Mouse (Mus musculus) intestine, postnatal 0 days (tissue): ENCODE data around the gene Klhl20. TPM values are rescaled to one million over a fixed set of nuclear protein-coding genes. Genes with fewer than 3 reads are reported as not detected.

Experiments used
- ATAC-seq: fragments of 200-750 bp; cut with Nextera tagmentation; 2 replicates; pipeline ENCODE4 v1.8.0; 2017; ENCODE audit warnings: mild to moderate bottlenecking, moderate TSS enrichment, moderate library complexity
- H3K27ac ChIP-seq: fragments of 300-500 bp; sonication (generic); 2 replicates; pipeline ENCODE4 v1.5.1; 2014; ENCODE audit warnings: mild to moderate bottlenecking, low read depth, low read length, moderate library complexity
- H3K27me3 ChIP-seq: fragments of 300-500 bp; sonication (generic); replicated peaks from 2 replicates; pipeline ENCODE4 v1.6.1; 2014; ENCODE audit warnings: low read length, mixed read lengths; ENCODE audit not compliant: control insufficient read depth, insufficient read depth
- H3K36me3 ChIP-seq: fragments of 300-500 bp; sonication (generic); 2 replicates; pipeline ENCODE4 v1.6.1; 2014; ENCODE audit warnings: mild to moderate bottlenecking, moderate library complexity; ENCODE audit not compliant: control insufficient read depth, insufficient read depth
- H3K4me1 ChIP-seq: fragments of 300-500 bp; sonication (generic); replicated peaks from 2 replicates; pipeline ENCODE4 v1.6.1; 2014; ENCODE audit warnings: antibody characterized with exemption, low read length, mixed read lengths; ENCODE audit not compliant: control insufficient read depth, insufficient read depth
- H3K4me2 ChIP-seq: fragments of 300-500 bp; sonication (generic); replicated peaks from 2 replicates; pipeline ENCODE4 v1.6.1; 2014; ENCODE audit warnings: low read depth, mild to moderate bottlenecking, moderate library complexity
- H3K4me3 ChIP-seq: fragments of 300-500 bp; sonication (generic); 2 replicates; pipeline ENCODE4 v1.5.1; 2014; ENCODE audit warnings: low read depth, low read length
- H3K9ac ChIP-seq: fragments of 300-500 bp; sonication (generic); 2 replicates; pipeline ENCODE4 v1.6.1; 2014; ENCODE audit warnings: mild to moderate bottlenecking, low read depth, low read length
- H3K9me3 ChIP-seq: fragments of 300-500 bp; sonication (generic); 2 replicates; pipeline ENCODE4 v1.6.1; 2016; ENCODE audit warnings: mixed run types; ENCODE audit not compliant: control insufficient read depth
- CTCF ChIP-seq: sonication (generic); IDR thresholded peaks from 2 replicates; pipeline ENCODE4 v1.5.1; 2016; ENCODE audit warnings: low read depth, mild to moderate bottlenecking, control low read depth, antibody characterized with exemption, moderate library complexity
- WGBS: fragments of 180-500 bp; shearing (Covaris S2); extraction: QIAGEN DNeasy Blood & Tissue Kit; methylation state at CpG from one replicate; pipeline ENCODE4 v1.1.7; 2014; 5-methylcytosine and 5-hydroxymethylcytosine counted together
- polyA plus RNA-seq: library from polyadenylated mRNA; unstranded; fragments of >200 nt; fragmentation: Nextera tagmentation; extraction: Ambion mirVana; gene quantifications from 2 replicates; pipeline ENCODE4 v1.2.1, GENCODE M21; 2015

Klhl20 gene
- 5.2 and 5.6 TPM in 2 replicates for polyA plus RNA-seq

DNA sequence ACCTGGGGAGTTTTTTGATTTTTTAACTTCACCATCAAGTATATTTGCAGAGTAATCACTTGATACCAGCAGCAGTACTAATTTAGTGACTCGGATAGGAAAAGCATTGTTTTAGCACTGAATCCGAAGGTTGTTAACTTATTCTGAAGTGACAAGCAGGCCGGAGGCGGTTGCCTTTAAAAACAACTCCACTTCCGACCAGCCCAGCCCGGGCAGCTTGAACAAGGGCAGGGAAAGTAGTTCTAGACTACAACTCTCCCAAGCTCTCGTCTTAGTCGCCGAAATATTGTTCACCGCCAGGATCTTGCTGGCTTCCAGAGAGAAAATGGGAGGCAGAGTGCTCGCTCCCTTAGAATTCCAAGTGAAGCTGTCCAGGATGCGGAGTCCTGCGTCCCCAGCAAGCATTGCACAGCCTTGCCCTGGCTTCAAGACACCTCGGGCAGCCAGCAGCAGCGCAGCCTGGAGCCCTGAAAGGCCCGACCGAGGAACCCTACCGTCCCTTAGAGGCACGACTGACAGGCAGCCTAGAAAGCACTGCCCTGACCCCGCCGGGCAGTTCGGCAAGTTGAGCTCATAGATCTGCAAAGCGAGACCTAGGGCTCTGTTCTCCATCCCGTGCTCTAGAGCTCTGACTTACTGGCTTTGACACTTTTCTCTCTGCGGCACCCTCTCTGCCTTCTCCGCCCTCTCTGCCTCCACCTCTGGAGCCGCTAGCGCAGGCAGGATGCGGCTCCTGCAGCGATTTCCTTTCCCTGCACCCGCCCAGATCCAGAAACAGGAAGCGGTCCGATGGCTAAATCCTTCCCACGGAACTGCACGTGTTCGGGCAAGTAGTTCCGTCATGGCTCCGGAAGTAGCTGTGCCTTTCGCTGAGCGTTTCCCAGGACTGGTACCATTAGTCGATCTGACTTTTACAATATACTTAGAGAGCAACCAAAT is at the start of gene Klhl20:
TSS of gene Klhl20 (minus strand) at position 786 of the 939 bp plus-strand sequence.
- Histone ChIP-seq H3K9ac (peak within 1 kb of the TSS; percentile 77), H3K4me2 (peak within 1 kb of the TSS; percentile 85), H3K9me3 (no peaks in the 10 kb centered on the region), H3K27ac (peak within 1 kb of the TSS; percentile 91), H3K4me3 (peak within 1 kb of the TSS; percentile 71), H3K36me3 (0 out of 2 replicates have a peak, but pooled peaks cover 3% of the 10 kb centered on the region), H3K27me3 (no peaks in the 10 kb centered on the region), H3K4me1 (no peaks in the 10 kb centered on the region)
- under 1% methylated on average over 41 of the region's 41 CpGs for WGBS
- TF ChIP-seq CTCF, result peak; percentile 35
- ATAC-seq, result peak; percentile 95

GRCm38 (mm10) chr1:161180674-161181073 is 49.4 kb upstream of the Klhl20 start:
- H3K4me1 ChIP-seq, result no peaks in the 10 kb centered on the region
- no peak overlapping the region for H3K4me3 ChIP-seq
- 49% methylated on average over 8 of the region's 8 CpGs for WGBS
- no peak overlapping the region for H3K27ac ChIP-seq
- no peak overlapping the region for H3K4me2 ChIP-seq
- H3K27me3 ChIP-seq, result no peaks in the 10 kb centered on the region
- peak; percentile 81 for TF ChIP-seq CTCF
- no peaks in the 10 kb centered on the region for H3K36me3 ChIP-seq
- no peak overlapping the region for H3K9ac ChIP-seq
- no peaks in the 10 kb centered on the region for H3K9me3 ChIP-seq
- no peak for ATAC-seq

DNA sequence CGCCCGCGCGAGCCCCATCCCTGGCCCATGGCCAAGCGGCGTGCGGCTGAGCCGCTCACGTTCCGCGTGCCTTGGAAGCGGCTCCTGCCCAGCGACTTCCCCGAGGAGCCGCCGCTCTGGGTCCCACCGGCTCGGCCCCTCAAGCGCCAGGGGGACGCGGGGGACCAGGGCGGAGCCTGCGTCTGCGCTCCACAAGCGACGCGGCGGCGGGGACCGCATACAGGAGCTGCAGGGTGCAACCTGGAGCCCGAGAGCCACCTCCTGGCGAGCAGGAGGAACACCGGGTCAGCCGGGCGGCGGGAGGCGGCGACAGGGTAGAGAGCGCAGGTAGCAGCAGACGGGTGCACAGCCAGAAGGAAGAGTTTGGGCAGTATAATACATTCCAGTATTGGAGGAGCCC is 39.3 kb upstream of the Klhl20 start:
- peak; percentile 80 for ATAC-seq
- Histone ChIP-seq H3K36me3 (no peaks in the 10 kb centered on the region), H3K27ac (no peak overlapping the region), H3K27me3 (peaks cover 8% of the 10 kb centered on the region), H3K4me3 (peak overlapping the region; percentile 49), H3K9ac (0 out of 2 replicates have a peak overlapping the region, but pooled peaks have one; percentile 14), H3K9me3 (no peaks in the 10 kb centered on the region), H3K4me2 (peak overlapping the region; percentile 75), H3K4me1 (no peaks in the 10 kb centered on the region)
- WGBS, result 2% methylated on average over 40 of the region's 40 CpGs
- TF ChIP-seq CTCF, result peak; percentile 87

GRCm38 (mm10) chr1:161160266-161160665 is 29.0 kb upstream of the Klhl20 start:
- no peak for ATAC-seq
- Histone ChIP-seq H3K27ac (no peak overlapping the region), H3K4me2 (no peak overlapping the region), H3K4me1 (no peaks in the 10 kb centered on the region), H3K4me3 (no peak overlapping the region), H3K9me3 (no peaks in the 10 kb centered on the region), H3K9ac (no peak overlapping the region), H3K36me3 (no peaks in the 10 kb centered on the region), H3K27me3 (no peaks in the 10 kb centered on the region)
- WGBS, result 59% methylated on average over 4 of the region's 4 CpGs
- no peak for TF ChIP-seq CTCF

GRCm38 (mm10) chr1:161159214-161159613 is 27.9 kb upstream of the Klhl20 start, which contains the start of gene Tex50:
Gene Tex50 (minus strand): TSS chr1:161159314.
- no peak within 1 kb of the TSS for H3K27ac ChIP-seq
- 76% methylated on average over 3 of the region's 3 CpGs for WGBS
- no peaks in the 10 kb centered on the region for H3K36me3 ChIP-seq
- TF ChIP-seq CTCF, result no peak
- no peaks in the 10 kb centered on the region for H3K9me3 ChIP-seq
- no peaks in the 10 kb centered on the region for H3K27me3 ChIP-seq
- H3K4me3 ChIP-seq, result no peak within 1 kb of the TSS
- H3K4me1 ChIP-seq, result no peaks in the 10 kb centered on the region
- no peak within 1 kb of the TSS for H3K9ac ChIP-seq
- ATAC-seq, result no peak
- no peak within 1 kb of the TSS for H3K4me2 ChIP-seq

DNA sequence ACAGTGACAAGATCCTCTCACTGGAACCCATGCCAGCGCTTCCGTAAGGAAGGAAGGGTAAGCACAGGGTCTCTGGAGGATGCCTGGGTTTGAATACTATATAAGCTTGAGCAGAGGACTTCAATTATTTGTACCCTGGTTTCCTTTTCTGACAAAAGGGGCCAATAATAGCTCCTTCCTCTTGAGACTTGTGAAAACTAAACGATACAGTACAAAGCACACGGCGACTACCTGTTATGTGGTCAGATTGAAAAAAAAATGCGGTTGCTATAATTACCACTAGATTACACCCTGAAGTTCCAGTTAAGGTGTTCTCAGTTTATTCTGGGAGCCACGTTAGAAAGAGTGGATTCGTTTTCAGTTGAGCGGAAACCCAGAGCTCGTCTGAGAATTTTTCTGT is 25.2 kb upstream of the Klhl20 start:
- Histone ChIP-seq H3K4me1 (no peaks in the 10 kb centered on the region), H3K27me3 (no peaks in the 10 kb centered on the region)

More for the DNA sequence above, 25.2 kb upstream of the Klhl20 start:
- no peak overlapping the region for H3K4me3 ChIP-seq
- no peaks in the 10 kb centered on the region for H3K36me3 ChIP-seq
- 85% methylated on average over 10 of the region's 10 CpGs for WGBS
- H3K9ac ChIP-seq, result no peak overlapping the region
- no peak overlapping the region for H3K4me2 ChIP-seq
- no peaks in the 10 kb centered on the region for H3K9me3 ChIP-seq
- no peak for ATAC-seq
- TF ChIP-seq CTCF, result no peak
- H3K27ac ChIP-seq, result no peak overlapping the region
